Mouse (Mus musculus) c-Kit-positive CD71-negative TER-119-negative erythroid progenitor cells, embryonic 14.5 days (primary cell): ENCODE data around the gene Dscaml1.

Experiments used
- DNase-seq: peaks from one replicate; pipeline ENCODE4 v3.0.0-alpha.2; 2013; ENCODE audit warnings: low read depth

Gene Dscaml1

DNA sequence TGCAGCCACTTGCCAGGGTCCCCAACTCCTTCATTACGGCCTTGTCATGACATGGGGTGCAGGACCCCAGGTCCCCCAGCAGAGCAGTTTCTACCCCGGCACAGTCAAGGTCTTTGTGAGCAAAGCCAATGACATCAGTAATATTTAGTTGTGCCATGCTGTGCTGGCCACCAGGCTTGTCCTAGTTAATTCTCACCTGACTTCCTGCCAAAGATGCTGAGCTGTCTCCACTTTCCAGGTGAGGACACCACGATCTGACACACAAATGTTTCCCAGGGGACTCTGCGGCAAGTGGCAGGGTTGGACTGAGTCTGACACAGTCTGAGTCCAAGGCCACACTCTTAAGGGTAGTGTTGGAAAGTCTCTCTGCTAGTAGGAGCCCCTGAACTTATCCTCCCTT, at the start of gene Dscaml1:
Gene Dscaml1 (plus strand): TSS at position 173 of the 400 bp plus-strand sequence.
- DNase-seq, result no peak

DNA sequence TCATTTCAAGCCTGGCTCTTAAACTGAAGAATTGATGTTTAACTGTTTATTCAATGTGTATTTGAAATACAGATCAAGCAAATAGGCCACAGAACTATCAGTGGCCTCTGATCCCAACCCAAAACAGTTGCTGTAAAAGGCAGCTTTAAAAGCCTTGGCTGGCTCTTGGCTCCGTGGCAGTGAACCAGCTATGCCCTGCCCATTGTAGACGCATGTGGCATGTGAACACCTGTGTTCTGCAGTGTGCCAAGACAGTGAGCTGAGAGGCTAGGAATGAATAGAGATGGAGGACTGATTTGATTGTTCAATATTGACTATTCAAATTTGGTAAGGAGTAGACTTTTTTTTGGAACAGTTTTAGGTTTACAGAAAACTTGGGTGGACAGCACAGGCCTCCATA, 49.5 kb upstream of the Dscaml1 start:
- DNase-seq, result no peak

- DNase-seq, result no peak
These were observed 45.8 kb upstream of the Dscaml1 start for GRCm38 (mm10) chr9:45380411-45381251.

DNA sequence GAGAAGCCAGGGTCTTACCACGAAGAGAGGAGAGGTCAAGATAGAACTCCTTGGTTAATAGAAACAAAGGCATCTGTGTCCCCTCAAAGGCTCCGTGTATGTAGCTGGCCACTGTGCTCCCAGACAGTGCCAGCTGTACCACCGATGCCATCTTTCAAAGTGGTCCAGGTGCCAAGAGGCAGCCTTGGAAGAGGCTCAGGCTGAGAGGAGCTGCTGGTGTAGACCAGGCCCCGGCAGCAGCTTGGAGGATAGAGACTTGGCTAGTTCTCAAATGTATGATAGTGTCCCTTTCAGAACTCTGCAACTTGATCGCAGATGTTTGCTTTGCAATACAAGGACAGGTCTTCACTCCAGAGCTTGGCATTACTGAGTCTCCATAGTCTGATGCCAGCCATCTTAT, 44.1 kb upstream of the Dscaml1 start:
- DNase-seq, result no peak

GRCm38 (mm10) chr9:45382834-45383233, 43.6 kb upstream of the Dscaml1 start:
- DNase-seq, result no peak

- no peak for DNase-seq
These were observed 42.5 kb upstream of the Dscaml1 start for GRCm38 (mm10) chr9:45383883-45384282.

GRCm38 (mm10) chr9:45386698-45387097, 39.7 kb upstream of the Dscaml1 start:
- DNase-seq, result no peak

- DNase-seq, result peak; percentile 60
These were observed 37.9 kb upstream of the Dscaml1 start for GRCm38 (mm10) chr9:45388385-45388994.

DNA sequence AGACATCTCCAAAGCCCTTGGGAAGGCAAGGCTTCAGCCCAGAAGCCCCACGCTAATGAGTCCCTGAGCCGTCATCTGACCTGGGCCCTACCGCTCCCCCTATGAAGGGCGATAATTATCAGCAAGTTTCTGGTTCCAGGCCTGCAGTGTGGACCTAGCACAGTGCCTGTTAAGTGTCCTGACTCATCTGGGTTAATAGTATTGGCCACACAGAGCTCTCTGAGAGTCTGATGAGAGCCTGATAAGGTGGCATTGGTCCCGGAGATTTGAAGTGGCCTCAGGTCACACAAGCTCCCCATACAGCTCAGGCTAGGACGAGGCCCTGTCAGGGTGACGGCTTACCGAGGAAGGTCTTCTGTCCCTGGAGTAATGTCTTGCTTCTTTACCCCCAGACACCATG, 36.8 kb upstream of the Dscaml1 start:
- no peak for DNase-seq

GRCm38 (mm10) chr9:45391299-45391698, 35.1 kb upstream of the Dscaml1 start:
- DNase-seq, result no peak

DNA sequence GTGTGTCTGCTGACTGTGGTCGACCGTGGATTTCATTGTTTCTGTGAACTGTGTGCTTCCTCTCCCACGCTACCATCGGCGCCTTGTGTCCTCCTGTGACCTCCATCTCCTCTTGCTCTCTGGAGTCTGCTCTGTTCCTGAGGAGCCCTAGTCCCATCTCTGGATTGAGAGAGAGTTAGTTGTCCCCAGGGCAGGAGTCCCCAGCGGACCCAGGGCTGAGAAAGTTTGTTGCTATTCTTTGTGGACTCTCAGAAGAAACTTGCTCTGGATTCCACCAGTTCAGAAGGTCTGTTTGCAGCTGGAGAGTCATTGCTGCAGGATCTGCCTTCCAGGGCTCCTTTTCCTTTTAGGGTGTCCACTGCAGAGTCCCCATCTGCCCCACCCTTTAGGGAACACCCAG, 31.2 kb upstream of the Dscaml1 start:
- DNase-seq, result no peak

DNA sequence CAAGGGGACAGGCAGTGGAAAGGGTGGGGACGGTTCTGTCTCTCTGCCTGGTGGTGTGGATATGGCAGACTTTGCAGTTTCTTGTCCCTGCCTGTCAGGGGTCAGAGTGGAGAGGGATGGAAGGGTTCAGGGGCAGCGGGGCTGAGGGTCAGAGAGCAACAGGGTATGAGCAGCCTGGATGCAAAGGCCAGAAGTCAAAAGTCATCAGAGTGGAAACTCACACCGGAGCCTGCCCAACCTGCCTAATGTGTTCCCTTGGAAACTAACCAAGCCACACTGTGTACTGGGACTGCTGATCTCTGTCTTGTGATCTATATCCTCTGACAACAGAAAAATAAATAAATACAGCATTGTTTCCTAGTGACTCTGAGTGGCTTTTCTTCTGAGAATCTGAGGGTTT, 30.6 kb upstream of the Dscaml1 start:
- no peak for DNase-seq

- DNase-seq, result no peak
These were observed 28.1 kb upstream of the Dscaml1 start for GRCm38 (mm10) chr9:45398336-45398735.

DNA sequence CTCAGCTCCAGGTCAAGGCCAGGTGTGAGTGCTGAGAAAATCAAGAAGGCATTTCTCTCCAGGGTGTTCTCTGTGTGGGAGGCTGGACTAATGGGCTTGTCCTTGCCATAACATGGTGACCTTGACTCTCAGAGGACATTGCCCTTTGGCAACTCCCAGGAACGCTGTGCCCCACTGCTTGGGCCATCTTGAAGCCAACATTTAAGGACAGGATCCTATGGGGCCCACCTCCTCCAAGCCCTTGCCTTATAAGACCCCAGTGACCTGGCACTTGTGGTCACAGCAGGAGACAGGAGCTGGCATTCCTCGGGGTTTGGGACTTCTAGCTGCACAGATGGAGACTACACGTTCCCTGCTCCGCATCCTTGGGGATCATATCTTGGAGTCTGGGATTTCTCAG, 27.0 kb upstream of the Dscaml1 start, which contains the start of gene Fxyd2:
Gene Fxyd2 (plus strand): TSS at position 236 of the 400 bp plus-strand sequence.
- no peak for DNase-seq

- DNase-seq, result no peak
These were observed 24.6 kb upstream of the Dscaml1 start for GRCm38 (mm10) chr9:45401851-45402250.

DNA sequence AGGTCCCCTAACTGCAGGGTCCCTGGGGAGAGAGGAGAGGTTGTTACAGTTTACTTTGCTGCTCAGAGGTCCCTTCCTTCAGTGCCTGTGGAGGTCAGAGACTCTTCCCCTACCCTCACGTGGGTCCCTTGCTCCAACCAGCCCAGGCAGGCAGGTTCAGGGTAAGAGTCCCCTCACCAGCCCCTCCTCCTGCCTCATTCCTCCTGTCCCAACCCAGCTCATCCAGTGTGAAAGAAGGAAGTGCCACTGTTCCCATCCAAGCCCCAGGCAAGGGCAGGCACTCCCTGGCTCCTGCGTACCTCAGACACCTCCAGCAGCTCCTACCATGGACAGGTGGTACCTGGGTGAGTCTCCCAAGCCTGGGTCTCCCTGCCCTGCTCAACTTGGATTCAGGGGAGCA, 23.5 kb upstream of the Dscaml1 start:
- DNase-seq, result no peak

- DNase-seq, result no peak
These were observed 20.7 kb upstream of the Dscaml1 start for GRCm38 (mm10) chr9:45405694-45406093.

- no peak for DNase-seq
These were observed 19.6 kb upstream of the Dscaml1 start for GRCm38 (mm10) chr9:45406808-45407207.

DNA sequence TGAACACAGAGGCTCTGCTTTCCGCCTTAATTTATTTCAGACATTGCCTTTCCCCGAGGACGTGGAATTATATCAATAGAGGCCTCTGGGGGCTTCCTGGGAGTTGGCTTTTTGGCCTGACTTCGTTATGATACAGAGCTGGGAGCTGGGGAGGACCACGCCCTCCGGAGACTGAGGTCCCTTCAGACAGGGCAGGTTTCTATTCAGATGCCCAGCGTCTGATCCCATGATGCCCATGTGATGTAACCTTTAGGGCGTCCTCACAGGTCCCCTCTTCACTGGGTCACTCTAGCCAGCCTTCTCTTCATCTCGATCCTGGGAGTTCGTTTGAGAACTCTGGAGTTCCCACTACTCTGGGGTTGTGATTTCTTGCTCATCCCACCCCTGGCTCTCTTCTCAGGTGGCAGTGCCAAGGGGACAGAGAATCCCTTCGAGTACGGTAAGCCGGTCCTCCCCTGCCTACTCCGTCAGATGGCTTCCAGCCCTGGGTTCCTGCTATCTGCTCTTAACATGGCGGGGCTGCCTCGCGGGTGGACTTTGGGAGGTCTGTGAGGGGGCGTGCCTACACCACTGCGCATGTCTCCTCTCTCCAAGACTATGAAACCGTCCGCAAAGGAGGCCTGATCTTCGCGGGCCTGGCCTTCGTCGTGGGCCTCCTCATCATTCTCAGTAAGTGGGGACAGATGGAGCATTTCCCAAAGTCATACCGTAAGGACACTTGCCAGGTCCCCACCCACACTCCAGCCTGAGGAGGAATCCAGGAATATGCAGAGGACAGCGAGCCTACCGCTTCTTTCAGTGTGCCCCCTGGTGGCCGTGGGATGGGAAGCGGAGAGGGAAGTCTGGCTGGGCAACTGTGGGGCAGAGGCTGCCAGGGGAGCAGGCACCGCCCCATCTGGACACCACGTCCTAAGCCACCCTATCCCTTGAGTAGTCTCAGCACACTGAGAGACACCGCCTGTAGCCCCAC, 18.4 kb upstream of the Dscaml1 start:
- DNase-seq, result peak; percentile 44

DNA sequence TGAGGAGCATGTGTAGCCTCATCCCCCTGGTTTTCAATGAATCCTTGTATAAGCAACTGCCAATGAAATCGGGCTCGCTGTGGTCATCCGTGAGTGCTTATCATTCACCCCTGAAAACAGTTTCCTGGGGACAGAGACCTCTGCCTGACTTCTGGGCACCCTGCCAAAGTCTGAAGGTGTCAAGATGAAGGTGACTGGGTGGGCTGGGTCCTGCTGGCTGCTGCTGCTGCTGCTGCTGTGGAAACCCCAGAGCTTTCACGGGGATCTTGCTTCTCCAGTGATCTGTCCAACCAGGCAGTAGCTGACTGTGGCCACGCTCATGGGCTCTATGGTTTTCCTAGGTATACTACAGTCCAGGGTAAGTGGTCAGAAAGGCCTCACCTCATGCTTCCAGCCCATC, 16.2 kb upstream of the Dscaml1 start:
- DNase-seq, result no peak

DNA sequence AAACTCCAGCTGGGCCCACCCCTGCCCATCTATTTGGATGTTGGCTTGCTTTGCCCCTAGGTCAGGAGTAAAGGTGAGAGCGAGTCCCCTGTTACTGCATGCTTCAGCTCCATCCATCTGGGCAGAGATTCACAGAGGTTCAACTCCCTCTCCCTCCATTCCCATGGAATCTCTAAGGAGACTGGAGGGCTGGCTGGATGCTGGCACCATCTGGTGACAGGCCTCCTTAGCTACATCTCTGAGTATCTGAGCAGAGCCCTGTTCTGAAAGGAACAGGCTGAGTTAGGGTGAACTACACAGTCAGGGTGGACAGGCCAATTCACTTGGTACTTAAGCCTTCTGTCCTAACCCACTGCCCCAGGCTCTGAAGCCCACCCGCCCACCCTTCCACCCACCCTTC, 15.8 kb upstream of the Dscaml1 start:
- no peak for DNase-seq

GRCm38 (mm10) chr9:45411111-45411510, 15.3 kb upstream of the Dscaml1 start:
- no peak for DNase-seq
